Mouse (Mus musculus) brown adipose tissue, adult 24 weeks (tissue): Measurements from ENCODE around the gene 3100002H09Rik. TPM values are rescaled to one million over a fixed set of nuclear protein-coding genes. Genes with fewer than 3 reads are reported as not detected.

ENCODE experiments used
- H3K27ac ChIP-seq: fragments of 200-500 bp; replicated peaks from 2 replicates; pipeline ENCODE4 v1.5.1; 2012; ENCODE audit warnings: low read depth, mild to moderate bottlenecking, low read length
- H3K4me1 ChIP-seq: fragments of 200-500 bp; 2 replicates; pipeline ENCODE4 v1.6.1; 2012; ENCODE audit warnings: low read length, mixed read lengths; ENCODE audit not compliant: control insufficient read depth, insufficient read depth, insufficient read length
- H3K4me3 ChIP-seq: fragments of 200-500 bp; 2 replicates; pipeline ENCODE4 v1.5.1; 2012; ENCODE audit warnings: low read depth, mild to moderate bottlenecking, low read length, moderate library complexity; ENCODE audit not compliant: insufficient read depth
- polyA plus RNA-seq: library from polyadenylated mRNA; stranded (reverse); fragments of >200 nt; gene quantifications from 2 replicates; pipeline ENCODE4 v1.2.4, GENCODE M21; 2012; ENCODE audit not compliant: missing spikeins, insufficient read depth, insufficient read length

Gene 3100002H09Rik
- polyA plus RNA-seq, 1 experiment = not detected

DNA sequence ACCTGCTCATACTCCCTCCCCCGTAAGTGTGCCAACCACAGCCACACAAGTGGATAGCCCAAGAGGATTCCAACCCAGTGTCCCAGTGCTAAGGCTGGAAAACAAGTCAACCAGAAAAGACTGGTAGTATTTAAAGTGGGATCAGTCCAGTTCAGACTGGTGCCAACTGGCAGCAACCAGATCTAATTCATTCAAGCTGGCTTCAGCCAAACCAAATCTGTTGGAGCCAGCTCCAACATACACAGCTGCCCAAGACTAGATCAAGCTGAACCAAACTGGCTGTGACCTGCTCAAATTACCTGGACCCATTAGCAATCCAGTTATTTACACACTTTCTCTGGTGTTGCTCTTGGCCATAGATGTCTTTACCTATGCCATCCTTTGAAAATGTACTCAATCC, 16.2 kb upstream of the 3100002H09Rik start:
- Histone ChIP-seq H3K27ac (no peak overlapping the region), H3K4me1 (no peaks in the 10 kb centered on the region), H3K4me3 (no peak overlapping the region)

DNA sequence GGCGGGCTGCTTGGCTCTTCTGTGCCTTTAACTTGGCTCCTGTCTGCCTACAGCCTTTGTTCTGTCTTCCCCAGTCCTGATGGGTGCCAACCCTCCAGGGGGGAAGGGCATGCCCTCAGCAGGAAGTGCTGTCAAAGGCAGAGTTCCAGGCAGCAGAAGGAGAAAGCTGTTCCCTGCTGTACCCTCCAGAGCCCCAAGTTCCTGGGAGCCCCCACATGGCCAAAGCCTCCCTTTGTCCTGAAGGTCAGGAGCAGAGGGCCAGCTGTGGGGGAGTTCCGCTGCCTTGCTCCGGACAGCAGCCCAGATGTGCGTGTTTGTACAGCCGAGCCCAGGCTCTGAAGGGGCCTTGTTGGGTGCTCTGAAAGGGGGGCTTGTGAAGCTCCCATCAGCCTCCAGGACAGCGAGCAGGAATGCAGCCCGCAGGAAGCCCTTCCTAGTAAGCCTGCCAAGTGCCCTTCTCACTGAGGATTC, 13.5 kb upstream of the 3100002H09Rik start:
- H3K4me1 ChIP-seq = no peaks in the 10 kb centered on the region
- no peak overlapping the region for H3K4me3 ChIP-seq
- H3K27ac ChIP-seq = no peak overlapping the region

DNA sequence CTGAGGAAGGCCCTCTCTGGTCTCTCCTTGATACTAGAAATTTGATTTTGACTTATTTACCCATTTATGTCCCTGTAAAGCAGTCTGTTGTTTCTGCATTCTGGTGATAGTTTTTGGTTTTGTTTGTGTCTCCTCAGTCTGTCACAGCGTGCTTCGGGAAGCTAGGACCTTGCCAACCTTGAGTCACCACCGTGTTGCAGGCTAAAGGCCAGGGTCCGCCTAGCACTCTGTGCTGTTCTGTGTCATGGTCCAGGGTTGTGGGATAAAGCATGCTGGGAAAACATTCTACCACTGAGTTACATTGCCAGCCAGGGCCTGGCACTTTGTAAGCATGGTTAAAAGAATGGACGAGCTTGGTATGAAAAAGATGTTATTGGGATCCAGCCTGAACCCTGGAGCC, 12.0 kb upstream of the 3100002H09Rik start:
- Histone ChIP-seq H3K4me1 (no peaks in the 10 kb centered on the region), H3K4me3 (no peak overlapping the region), H3K27ac (no peak overlapping the region)

DNA sequence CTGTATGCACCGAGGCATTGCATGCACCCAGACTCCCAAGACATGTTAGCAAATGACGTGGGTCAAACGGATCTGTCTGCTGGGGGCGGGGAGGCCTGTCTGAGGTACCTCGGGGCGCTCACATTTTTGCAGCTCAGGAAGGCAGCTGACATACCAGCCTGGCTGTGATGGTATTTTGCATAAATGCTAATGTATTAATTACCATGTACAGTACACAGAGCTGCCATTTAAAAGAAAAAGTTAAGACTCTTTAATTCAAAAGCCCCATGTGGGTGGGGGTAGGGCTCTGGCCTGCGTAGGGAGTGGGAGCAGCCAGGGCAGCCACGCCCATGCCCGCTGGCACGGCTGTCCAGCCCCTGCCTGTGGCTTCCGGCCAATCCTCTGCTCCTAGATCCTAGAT, 10.8 kb upstream of the 3100002H09Rik start:
- Histone ChIP-seq H3K4me3 (no peak overlapping the region), H3K27ac (no peak overlapping the region), H3K4me1 (no peaks in the 10 kb centered on the region)

DNA sequence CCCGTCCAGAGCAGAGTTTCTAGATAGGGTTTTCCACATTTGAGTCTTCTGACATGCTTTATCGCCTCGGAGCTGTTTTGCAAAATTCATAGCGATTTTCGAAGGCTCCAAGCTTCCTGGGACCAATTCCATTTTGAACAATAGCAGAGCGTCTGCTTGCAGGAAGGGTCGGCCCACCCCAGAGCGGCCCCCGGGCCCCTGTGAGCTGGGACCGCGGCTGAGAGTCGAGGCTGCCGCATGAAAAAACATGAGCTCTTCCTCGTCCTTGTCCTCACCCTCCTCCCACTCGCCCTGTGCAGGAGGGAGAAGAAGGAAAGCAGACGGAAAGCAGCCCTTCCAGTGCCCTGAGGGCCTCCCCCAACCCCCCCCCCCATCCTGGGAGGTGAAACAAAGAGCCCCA, 8.0 kb upstream of the 3100002H09Rik start:
- H3K4me3 ChIP-seq = no peak overlapping the region
- no peaks in the 10 kb centered on the region for H3K4me1 ChIP-seq
- no peak overlapping the region for H3K27ac ChIP-seq

GRCm38 (mm10) chr4:124616636-124617035, 6.0 kb upstream of the 3100002H09Rik start:
- no peak overlapping the region for H3K4me3 ChIP-seq
- H3K27ac ChIP-seq = no peak overlapping the region
- no peaks in the 10 kb centered on the region for H3K4me1 ChIP-seq

DNA sequence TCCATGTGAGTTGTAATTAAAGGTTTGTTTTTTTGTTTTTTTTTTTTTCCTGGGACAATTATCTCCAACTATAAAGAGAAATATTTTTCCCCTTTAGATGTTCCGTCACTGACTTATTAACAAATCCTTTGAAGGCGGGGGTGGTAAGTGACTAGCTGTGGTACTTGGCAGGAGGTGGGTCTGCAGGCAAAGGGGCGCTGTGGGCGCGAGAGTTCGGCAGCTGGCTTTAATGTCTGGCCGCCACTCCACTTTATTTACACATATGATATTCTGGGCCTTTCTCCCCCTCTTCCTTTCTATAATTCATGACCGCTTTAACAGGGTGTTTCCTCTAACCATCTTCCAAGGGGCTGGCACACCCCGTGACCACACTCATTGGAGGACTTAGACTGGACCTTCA, 5.4 kb upstream of the 3100002H09Rik start:
- no peak overlapping the region for H3K4me3 ChIP-seq
- H3K4me1 ChIP-seq = no peaks in the 10 kb centered on the region
- H3K27ac ChIP-seq = no peak overlapping the region

GRCm38 (mm10) chr4:124615406-124615960, 4.9 kb upstream of the 3100002H09Rik start:
- Histone ChIP-seq H3K4me3 (no peak overlapping the region), H3K4me1 (no peaks in the 10 kb centered on the region), H3K27ac (no peak overlapping the region)

DNA sequence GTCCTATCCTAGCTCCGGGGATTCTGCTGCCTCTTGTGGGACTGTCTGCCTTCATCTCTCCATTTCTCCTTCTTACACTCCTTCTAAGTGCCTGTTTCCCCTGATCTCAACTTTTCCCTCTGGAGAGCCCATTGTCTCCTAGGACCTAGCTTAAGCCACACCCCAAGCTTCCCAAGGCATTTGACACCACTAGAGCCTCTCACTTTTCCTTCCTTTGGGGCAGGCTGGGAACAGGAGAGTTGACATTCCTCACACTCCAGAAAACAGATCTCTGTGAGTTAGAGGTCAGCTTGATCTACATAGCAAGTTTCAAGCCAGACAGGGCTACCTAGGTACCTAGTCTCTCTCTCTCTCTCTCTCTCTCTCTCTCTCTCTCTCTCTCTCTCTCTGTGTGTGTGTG, 3.6 kb upstream of the 3100002H09Rik start:
- Histone ChIP-seq H3K4me3 (no peak overlapping the region), H3K4me1 (no peaks in the 10 kb centered on the region), H3K27ac (no peak overlapping the region)

DNA sequence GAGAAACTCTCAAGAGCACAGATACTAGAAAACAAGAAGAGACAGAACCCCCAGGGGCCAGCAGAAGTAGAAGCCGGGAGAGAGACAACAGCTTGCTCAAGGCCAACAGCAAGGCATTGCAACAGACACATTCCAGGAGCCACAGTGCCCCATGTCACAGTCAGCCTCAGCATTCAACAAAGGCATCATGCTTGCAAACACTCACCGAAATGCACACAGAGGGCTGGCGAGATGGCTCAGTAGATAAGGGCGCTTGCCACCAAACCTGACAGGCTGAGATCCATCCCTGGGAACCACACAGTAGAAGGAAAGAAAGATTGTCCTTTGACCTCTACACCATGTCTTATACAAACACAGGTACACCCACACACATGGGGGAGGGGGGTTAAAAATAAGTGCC, 1.2 kb upstream of the 3100002H09Rik start:
- Histone ChIP-seq H3K4me1 (no peaks in the 10 kb centered on the region), H3K27ac (no peak overlapping the region), H3K4me3 (no peak overlapping the region)

GRCm38 (mm10) chr4:124610066-124610465, 537 bp downstream of the 3100002H09Rik start:
- H3K4me3 ChIP-seq = no peak overlapping the region
- H3K27ac ChIP-seq = no peak overlapping the region
- H3K4me1 ChIP-seq = no peaks in the 10 kb centered on the region

GRCm38 (mm10) chr4:124607166-124607565, 3.4 kb downstream of the 3100002H09Rik start:
- Histone ChIP-seq H3K4me3 (no peak overlapping the region), H3K4me1 (no peaks in the 10 kb centered on the region), H3K27ac (no peak overlapping the region)

DNA sequence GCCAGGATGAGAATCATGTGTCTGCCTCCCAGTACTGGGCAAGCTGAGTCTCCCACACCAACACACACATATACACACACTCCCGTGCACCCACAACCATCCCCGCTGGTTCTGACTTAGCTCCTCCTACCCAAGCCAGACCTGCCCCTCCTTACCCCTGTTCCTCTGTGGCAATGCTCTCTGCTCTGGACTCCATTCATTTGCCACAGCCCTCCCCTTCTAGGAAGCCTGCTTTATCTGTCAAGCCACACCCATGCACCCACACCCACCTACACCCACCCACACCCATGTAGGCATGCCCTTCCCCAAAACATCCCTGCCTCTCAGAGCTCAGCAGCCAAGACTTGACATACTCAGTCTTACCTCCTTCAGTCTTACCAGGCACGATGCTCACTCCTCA, 4.4 kb downstream of the 3100002H09Rik start:
- Histone ChIP-seq H3K4me1 (no peaks in the 10 kb centered on the region), H3K27ac (no peak overlapping the region), H3K4me3 (no peak overlapping the region)

DNA sequence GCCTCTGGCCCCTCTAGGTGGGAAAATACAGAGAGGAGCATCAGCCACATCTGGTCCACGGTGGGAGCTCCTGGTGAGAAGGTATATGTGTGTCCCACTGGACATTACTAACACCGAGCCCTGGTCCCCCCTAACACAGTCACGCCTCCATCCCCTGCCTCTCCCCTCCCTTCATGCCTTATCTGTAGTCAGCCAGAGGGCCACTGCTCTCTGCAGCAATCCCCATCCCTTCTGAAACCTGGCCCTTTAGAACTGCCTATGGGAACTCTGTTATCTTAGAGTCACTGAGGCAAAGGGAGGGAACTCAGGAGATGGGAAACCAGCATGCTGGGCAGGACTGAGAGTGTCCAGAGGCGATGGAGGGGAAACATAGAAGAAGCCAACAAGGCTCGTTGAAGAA, 5.3 kb downstream of the 3100002H09Rik start:
- no peak overlapping the region for H3K27ac ChIP-seq
- H3K4me1 ChIP-seq = no peaks in the 10 kb centered on the region
- H3K4me3 ChIP-seq = no peak overlapping the region

GRCm38 (mm10) chr4:124603712-124604111, 6.9 kb downstream of the 3100002H09Rik start:
- H3K4me3 ChIP-seq = no peak overlapping the region
- no peak overlapping the region for H3K27ac ChIP-seq
- no peaks in the 10 kb centered on the region for H3K4me1 ChIP-seq

DNA sequence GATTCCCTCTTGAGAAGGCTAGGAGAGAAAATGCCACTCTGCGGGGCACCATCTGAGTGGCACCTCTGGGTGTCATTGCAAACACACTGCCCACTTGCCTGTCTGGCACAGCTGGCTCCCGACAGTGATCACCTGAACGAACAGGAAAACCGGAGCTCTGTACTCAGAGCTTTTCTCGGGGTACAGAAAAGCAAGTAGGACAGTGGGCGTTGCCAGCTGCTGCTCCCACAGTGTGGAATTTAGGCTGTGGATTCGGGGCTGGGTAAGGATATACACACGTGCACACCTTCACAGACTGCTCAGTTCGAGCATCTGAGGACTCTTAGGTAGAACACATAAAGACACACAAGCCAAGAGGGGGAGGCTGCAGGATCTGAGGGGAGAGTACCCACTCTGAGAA, 14.7 kb downstream of the 3100002H09Rik start:
- no peak overlapping the region for H3K27ac ChIP-seq
- H3K4me1 ChIP-seq = no peaks in the 10 kb centered on the region
- H3K4me3 ChIP-seq = no peak overlapping the region

GRCm38 (mm10) chr4:124594933-124595332, 15.7 kb downstream of the 3100002H09Rik start:
- Histone ChIP-seq H3K4me1 (no peaks in the 10 kb centered on the region), H3K4me3 (no peak overlapping the region), H3K27ac (no peak overlapping the region)
